Mouse (Mus musculus) bone marrow, adult 2 months (tissue): ENCODE measurements around the gene Usp6nl. TPM values are rescaled to one million over a fixed set of nuclear protein-coding genes. Genes with fewer than 3 reads are reported as not detected.
A peak's percentile ranks its signal among the peaks of the same experiment; 100 is the strongest.

Experiments
- H3K27ac ChIP-seq: fragments of 200-500 bp; 2 replicates; pipeline ENCODE4 v1.5.1; 2012; ENCODE audit warnings: low read depth, mild to moderate bottlenecking, control low read depth, inconsistent platforms, low read length; ENCODE audit not compliant: control insufficient read depth, poor library complexity, insufficient read depth
- H3K4me1 ChIP-seq: fragments of 200-500 bp; 2 replicates; pipeline ENCODE4 v1.6.1; 2011; ENCODE audit warnings: low read length; ENCODE audit not compliant: control insufficient read depth, insufficient read depth
- H3K4me3 ChIP-seq: fragments of 200-500 bp; replicated peaks from 2 replicates; pipeline ENCODE3; 2011; ENCODE audit warnings: mild to moderate bottlenecking, low read depth, low read length, control low read depth; ENCODE audit not compliant: control insufficient read depth
- CTCF ChIP-seq: fragments of 200-500 bp; IDR thresholded peaks from 2 replicates; pipeline ENCODE4 v1.5.1; 2011; ENCODE audit warnings: low read length, control low read depth; ENCODE audit not compliant: control insufficient read depth, insufficient read depth
- POLR2A ChIP-seq: fragments of 200-500 bp; IDR thresholded peaks from 2 replicates; pipeline ENCODE4 v1.6.1; 2011; ENCODE audit warnings: low read depth, mild to moderate bottlenecking, control low read depth, low read length, borderline replicate concordance; ENCODE audit not compliant: control insufficient read depth
- whole genome bisulfite sequencing: fragments of 180-500 bp; shearing (Covaris S2); methylation state at CpG from one replicate; pipeline ENCODE4 v1.1.7; 2018; 5-methylcytosine and 5-hydroxymethylcytosine counted together
- polyA plus RNA-seq: library from polyadenylated mRNA; stranded (reverse); fragments of >200 nt; gene quantifications from 2 replicates; pipeline ENCODE4 v1.2.4, GENCODE M21; 2011; ENCODE audit warnings: low replicate concordance; ENCODE audit not compliant: missing spikeins, insufficient read depth, insufficient read length

Gene Usp6nl
- polyA plus RNA-seq, 1 experiment = 6.9 TPM

DNA sequence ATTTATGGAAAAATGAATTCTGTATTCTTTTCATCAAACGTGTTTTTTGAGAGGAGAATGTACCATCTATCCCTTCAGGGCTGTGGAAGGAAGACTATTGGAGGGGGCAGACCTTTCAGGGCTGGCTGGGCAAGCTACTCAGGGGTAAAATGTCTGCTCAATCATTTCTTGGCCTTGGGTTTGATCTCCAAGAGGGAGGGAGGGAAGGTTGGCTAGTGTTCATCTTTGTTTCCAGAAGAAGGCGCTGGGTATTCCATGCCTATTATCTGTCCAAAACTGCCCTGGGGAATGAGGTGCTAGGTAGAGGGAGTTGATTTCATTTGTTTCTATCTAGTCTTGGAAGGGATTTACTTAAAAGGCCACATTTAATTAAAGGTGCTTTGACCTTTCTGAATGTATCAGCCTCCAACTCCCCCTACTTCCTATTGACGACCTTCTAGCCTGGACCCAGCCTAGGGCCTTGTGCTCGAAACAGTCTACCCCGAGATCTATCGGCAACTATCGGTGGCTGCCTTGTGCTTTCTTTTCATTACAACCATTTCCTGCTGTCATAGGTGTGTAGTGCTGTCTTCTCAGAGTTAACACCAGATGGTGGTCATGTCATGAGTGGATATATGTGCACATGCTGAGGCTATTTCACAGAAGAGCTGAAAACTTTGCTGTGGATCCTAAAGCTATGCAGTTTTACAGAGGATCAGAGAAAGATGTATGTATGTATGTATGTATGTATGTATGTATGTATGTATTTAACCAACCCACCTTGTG lies 28.6 kb downstream of the Usp6nl start:
- TF ChIP-seq POLR2A (no peak), CTCF (no peak)
- H3K4me3 ChIP-seq = no peak overlapping the region
- no peak overlapping the region for H3K27ac ChIP-seq
- peaks cover 4% of the 10 kb centered on the region for H3K4me1 ChIP-seq
- WGBS = 84% methylated on average over 7 of the region's 7 CpGs

DNA sequence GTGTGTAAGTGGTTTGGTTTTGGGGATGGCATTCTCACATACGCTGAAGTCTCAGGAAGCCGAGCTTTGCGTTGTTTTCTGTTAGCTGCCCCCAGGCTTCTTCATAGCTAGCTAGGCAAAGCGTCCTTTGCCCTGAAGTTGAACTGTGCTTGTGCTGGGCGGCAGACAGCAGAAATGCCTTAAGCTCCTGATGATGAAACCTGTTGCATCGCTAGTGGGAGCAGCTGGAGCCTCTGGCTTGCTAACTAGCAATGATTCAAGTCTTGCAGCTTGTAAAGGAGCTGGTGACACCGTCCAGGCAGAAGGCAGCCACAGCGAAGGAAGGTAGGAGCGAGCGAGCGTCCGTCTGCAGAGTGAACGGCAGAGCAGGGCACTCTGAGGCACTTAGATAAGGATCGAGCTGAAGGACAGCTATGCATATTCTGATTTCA lies 30.1 kb downstream of the Usp6nl start:
- Histone ChIP-seq H3K27ac (no peak overlapping the region), H3K4me3 (peak overlapping the region; percentile 54), H3K4me1 (peaks cover 4% of the 10 kb centered on the region)
- TF ChIP-seq POLR2A = no peak
- TF ChIP-seq CTCF = no peak
- 11% methylated on average over 14 of the region's 14 CpGs for WGBS

DNA sequence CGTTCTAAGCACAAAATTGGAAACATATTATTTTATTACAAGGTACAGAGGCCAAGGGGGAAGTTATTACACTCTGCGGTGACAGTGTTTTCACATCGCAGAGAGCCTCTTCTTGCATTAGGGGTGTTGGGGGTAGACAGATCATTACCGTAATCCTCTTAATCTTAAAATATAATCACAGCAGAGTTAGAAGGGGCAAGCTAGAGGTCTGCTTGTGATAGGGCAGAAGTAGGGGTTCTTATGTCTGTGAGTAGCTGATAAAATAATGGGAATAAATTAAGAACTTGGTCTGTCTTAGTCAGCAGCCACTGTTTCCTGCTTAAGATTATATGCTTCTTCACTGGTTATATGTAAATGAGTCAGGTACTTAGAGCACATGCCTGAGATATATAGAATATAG lies 30.6 kb downstream of the Usp6nl start:
- TF ChIP-seq CTCF (no peak), POLR2A (no peak)
- Histone ChIP-seq H3K27ac (no peak overlapping the region), H3K4me1 (peaks cover 4% of the 10 kb centered on the region), H3K4me3 (peak overlapping the region; percentile 54)
- WGBS = 6% methylated on average over 4 of the region's 4 CpGs

DNA sequence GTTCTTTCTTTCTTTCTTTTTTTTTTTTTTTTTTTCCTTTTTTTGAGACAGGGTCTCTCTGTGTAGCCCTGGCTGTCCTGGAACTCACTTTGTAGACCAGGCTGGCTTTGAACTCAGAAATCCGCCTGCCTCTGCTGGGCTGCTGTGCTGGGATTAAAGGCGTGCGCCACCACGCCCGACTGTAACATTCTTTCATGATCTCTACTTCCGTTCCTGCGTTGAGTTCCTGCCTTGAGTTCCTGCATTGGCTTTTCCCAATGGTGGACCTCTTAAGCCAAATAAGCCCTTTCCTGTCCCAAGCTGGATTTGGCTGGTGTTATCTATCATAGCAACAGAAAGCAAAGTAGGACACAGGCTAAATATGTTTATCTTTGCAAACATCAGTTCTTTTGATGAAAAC lies 34.8 kb downstream of the Usp6nl start:
- 92% methylated on average over 7 of the region's 7 CpGs for WGBS
- TF ChIP-seq CTCF (no peak), POLR2A (no peak)
- H3K4me3 ChIP-seq = no peak overlapping the region
- peaks cover 5% of the 10 kb centered on the region for H3K4me1 ChIP-seq
- H3K27ac ChIP-seq = no peak overlapping the region

DNA sequence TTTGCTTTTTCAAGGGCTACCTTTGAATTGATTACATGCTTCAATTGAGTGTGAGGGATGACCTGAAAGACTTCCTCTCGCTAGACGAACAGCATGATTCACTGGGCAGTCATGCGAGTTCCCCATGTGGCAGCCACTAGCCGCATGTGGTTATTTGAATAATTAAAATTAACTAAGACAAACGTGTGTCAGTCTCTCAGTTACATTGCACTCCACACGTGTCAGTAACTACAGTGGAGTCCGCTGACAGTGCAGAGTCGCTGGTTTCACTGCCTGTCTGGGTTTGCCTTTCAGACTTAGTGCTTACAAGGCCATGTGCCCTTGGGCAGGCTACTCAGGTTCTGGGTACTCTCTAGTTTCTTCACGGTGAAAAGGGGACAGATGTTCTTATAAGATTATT lies 37.2 kb downstream of the Usp6nl start:
- peaks cover 1% of the 10 kb centered on the region for H3K4me1 ChIP-seq
- H3K27ac ChIP-seq = no peak overlapping the region
- WGBS = 57% methylated on average over 9 of the region's 9 CpGs
- TF ChIP-seq CTCF = no peak
- TF ChIP-seq POLR2A = no peak
- H3K4me3 ChIP-seq = no peak overlapping the region

DNA sequence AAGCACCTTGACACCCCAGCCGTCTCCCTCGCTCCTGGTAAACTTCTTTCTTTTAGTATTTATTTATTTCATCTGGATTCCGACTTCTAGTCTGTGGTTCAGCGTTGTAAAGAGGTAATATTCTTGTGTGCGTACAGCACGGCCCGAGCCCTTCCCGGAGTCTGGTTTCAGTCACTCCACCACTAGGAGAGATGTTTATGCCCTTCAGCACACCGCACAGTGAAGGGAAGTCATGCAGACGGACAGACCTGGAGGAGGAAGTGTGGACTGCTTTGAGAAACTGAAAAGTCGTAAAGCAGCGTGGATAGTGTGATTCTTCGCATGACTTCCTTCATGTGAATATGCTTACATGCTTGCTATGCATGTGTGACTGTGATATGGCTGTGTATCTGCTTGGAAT lies 40.7 kb downstream of the Usp6nl start:
- Histone ChIP-seq H3K27ac (no peak overlapping the region), H3K4me1 (peaks cover 3% of the 10 kb centered on the region; the same call in 1 of the 2 replicates), H3K4me3 (no peak overlapping the region)
- 14% methylated on average over 13 of the region's 13 CpGs for WGBS
- TF ChIP-seq POLR2A = no peak
- no peak for TF ChIP-seq CTCF

DNA sequence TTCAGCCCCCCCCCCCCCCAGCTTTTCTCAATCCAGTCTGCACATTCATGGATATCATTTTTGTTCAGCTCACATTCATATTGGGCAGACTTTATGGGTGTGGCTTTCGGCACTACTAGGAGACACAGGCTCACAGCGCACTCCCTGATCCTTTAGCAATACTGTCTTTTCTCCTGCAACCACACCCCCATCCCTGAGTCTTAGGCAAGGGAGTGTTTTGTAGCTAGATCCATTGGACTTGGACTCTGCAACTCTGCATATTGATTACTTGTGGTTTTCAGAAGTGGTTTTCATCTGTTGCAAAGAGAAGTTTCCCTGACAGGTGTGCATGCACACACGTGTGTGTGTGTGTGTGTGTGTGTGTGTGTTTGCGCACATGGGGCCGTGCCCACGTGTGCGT lies 41.5 kb downstream of the Usp6nl start:
- H3K27ac ChIP-seq = no peak overlapping the region
- H3K4me3 ChIP-seq = no peak overlapping the region
- H3K4me1 ChIP-seq = peaks cover 2% of the 10 kb centered on the region; the same call in 1 of the 2 replicates
- TF ChIP-seq CTCF (no peak), POLR2A (no peak)
- WGBS = 88% methylated on average over 7 of the region's 7 CpGs

DNA sequence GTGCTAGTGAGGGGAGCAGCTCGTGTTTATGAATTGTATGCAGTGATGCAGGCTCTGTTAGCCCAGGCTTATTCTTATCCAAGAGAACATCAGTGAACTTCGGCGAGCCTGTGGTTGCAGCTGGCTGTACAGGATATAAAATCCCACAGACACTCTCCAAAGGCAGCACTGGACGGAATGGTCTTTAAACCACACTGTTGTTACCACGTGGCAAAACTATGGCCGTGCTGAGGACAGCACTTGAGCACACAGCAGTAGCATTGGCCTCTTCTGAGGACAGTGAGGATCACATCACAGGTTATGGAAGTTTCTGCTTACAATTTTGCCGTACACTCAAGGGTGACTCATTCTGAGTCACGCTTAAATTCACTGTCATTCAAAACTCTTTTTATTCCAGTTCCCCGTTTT lies 44.1 kb downstream of the Usp6nl start:
- no peak overlapping the region for H3K4me3 ChIP-seq
- TF ChIP-seq CTCF (no peak), POLR2A (no peak)
- no peak overlapping the region for H3K27ac ChIP-seq
- peaks cover 2% of the 10 kb centered on the region; the same call in 1 of the 2 replicates for H3K4me1 ChIP-seq
- 12% methylated on average over 9 of the region's 9 CpGs for WGBS
